Mouse (Mus musculus) lung, embryonic 15.5 days (tissue): Measurements from ENCODE around the gene Pole. TPM values are rescaled to one million over a fixed set of nuclear protein-coding genes. Genes with fewer than 3 reads are reported as not detected.

Source experiments
- ATAC-seq: fragments of 200-750 bp; cut with Nextera tagmentation; 2 replicates; pipeline ENCODE4 v1.8.0; 2017; ENCODE audit warnings: moderate number of reproducible peaks, borderline replicate concordance; ENCODE audit not compliant: low FRiP score, low TSS enrichment; ENCODE audit errors: extremely low read depth
- H3K27ac ChIP-seq: fragments of 300-500 bp; sonication (generic); 2 replicates; pipeline ENCODE4 v1.5.1; 2015; ENCODE audit warnings: moderate library complexity, mild to moderate bottlenecking, inconsistent platforms
- H3K27me3 ChIP-seq: fragments of 300-500 bp; sonication (generic); 2 replicates; pipeline ENCODE4 v1.6.1; 2015; ENCODE audit warnings: inconsistent platforms
- H3K36me3 ChIP-seq: fragments of 300-500 bp; sonication (generic); 2 replicates; pipeline ENCODE4 v1.6.1; 2015; ENCODE audit warnings: inconsistent platforms
- H3K4me1 ChIP-seq: fragments of 300-500 bp; sonication (generic); 2 replicates; pipeline ENCODE4 v1.6.1; 2015; ENCODE audit warnings: inconsistent platforms
- H3K4me2 ChIP-seq: fragments of 300-500 bp; sonication (generic); 2 replicates; pipeline ENCODE4 v1.6.1; 2015; ENCODE audit warnings: inconsistent platforms, mild to moderate bottlenecking, moderate library complexity
- H3K4me3 ChIP-seq: fragments of 300-500 bp; sonication (generic); 2 replicates; pipeline ENCODE4 v1.5.1; 2015; ENCODE audit warnings: mild to moderate bottlenecking, inconsistent platforms
- H3K9ac ChIP-seq: fragments of 300-500 bp; sonication (generic); 2 replicates; pipeline ENCODE4 v1.6.1; 2015; ENCODE audit warnings: inconsistent platforms
- H3K9me3 ChIP-seq: fragments of 300-500 bp; sonication (generic); 2 replicates; pipeline ENCODE4 v1.6.1; 2016; ENCODE audit warnings: inconsistent platforms
- WGBS: fragments of 180-500 bp; shearing (Covaris S2); methylation state at CpG from one replicate; pipeline ENCODE4 v1.1.7; 2015; 5-methylcytosine and 5-hydroxymethylcytosine counted together
- polyA plus RNA-seq: library from polyadenylated mRNA; unstranded; fragments of >200 nt; fragmentation: Nextera tagmentation; extraction: Ambion mirVana; gene quantifications from 2 replicates; pipeline ENCODE4 v1.2.1, GENCODE M21; 2015

Gene Pole
- 35.2 and 36.0 TPM in 2 replicates for polyA plus RNA-seq

GRCm38 (mm10) chr5:110285770-110286445, at the start of gene Pole, which contains the start of gene Pxmp2:
Pole (plus strand) TSS chr5:110286306.
Pxmp2 (minus strand) TSS chr5:110286186.
- Histone ChIP-seq H3K9ac (peak within 1 kb of the TSS; percentile 76), H3K27me3 (0 out of 2 replicates have a peak, but pooled peaks cover 5% of the 10 kb centered on the region), H3K4me1 (peaks cover 15% of the 10 kb centered on the region), H3K9me3 (no peaks in the 10 kb centered on the region), H3K4me2 (peak within 1 kb of the TSS; percentile 93), H3K36me3 (peaks cover 11% of the 10 kb centered on the region), H3K27ac (0 out of 2 replicates have a peak within 1 kb of the TSS, but pooled peaks have one; percentile 42), H3K4me3 (peak within 1 kb of the TSS; percentile 76)
- under 1% methylated on average over 55 of the region's 64 CpGs for WGBS
- ATAC-seq = peak; percentile 98

GRCm38 (mm10) chr5:110244091-110244490, 42.0 kb upstream of the Pole start:
- Histone ChIP-seq H3K4me2 (no peak overlapping the region), H3K9ac (no peak overlapping the region), H3K27me3 (no peaks in the 10 kb centered on the region), H3K36me3 (peaks cover 76% of the 10 kb centered on the region), H3K4me1 (no peaks in the 10 kb centered on the region), H3K9me3 (no peaks in the 10 kb centered on the region), H3K4me3 (no peak overlapping the region), H3K27ac (no peak overlapping the region)
- no peak for ATAC-seq
- WGBS = 68% methylated on average over 2 of the region's 2 CpGs

GRCm38 (mm10) chr5:110266941-110267340, 19.2 kb upstream of the Pole start:
- Histone ChIP-seq H3K9ac (no peak overlapping the region), H3K27me3 (no peaks in the 10 kb centered on the region), H3K4me2 (no peak overlapping the region), H3K4me1 (peaks cover 6% of the 10 kb centered on the region), H3K36me3 (peaks cover 30% of the 10 kb centered on the region), H3K9me3 (no peaks in the 10 kb centered on the region), H3K27ac (no peak overlapping the region), H3K4me3 (no peak overlapping the region)
- no peak for ATAC-seq
- 82% methylated on average over 4 of the region's 4 CpGs for WGBS

- no peaks in the 10 kb centered on the region for H3K27me3 ChIP-seq
- H3K4me3 ChIP-seq = peak within 1 kb of the TSS; percentile 99
- peak within 1 kb of the TSS; percentile 92 for H3K9ac ChIP-seq
- peak; percentile 81 for ATAC-seq
- peak within 1 kb of the TSS; percentile 86 for H3K4me2 ChIP-seq
- H3K27ac ChIP-seq = peak within 1 kb of the TSS; percentile 64; the same call in 1 of the 2 replicates
- no peaks in the 10 kb centered on the region for H3K9me3 ChIP-seq
- peaks cover 6% of the 10 kb centered on the region for H3K4me1 ChIP-seq
- peaks cover 26% of the 10 kb centered on the region for H3K36me3 ChIP-seq
- 2% methylated on average over 64 of the region's 66 CpGs for WGBS
Observed at GRCm38 (mm10) chr5:110269141-110270101, 16.7 kb upstream of the Pole start, which contains the start of gene Pgam5. Pgam5 (minus strand) TSS chr5:110269913.

GRCm38 (mm10) chr5:110270242-110270641, 15.9 kb upstream of the Pole start:
- peak overlapping the region; percentile 33; the same call in 1 of the 2 replicates for H3K4me2 ChIP-seq
- no peak for ATAC-seq
- no peaks in the 10 kb centered on the region for H3K27me3 ChIP-seq
- 89% methylated on average over 6 of the region's 6 CpGs for WGBS
- H3K9ac ChIP-seq = no peak overlapping the region
- no peak overlapping the region for H3K27ac ChIP-seq
- no peaks in the 10 kb centered on the region for H3K9me3 ChIP-seq
- H3K4me1 ChIP-seq = peaks cover 6% of the 10 kb centered on the region
- no peak overlapping the region; the same call in 1 of the 2 replicates for H3K4me3 ChIP-seq
- H3K36me3 ChIP-seq = peaks cover 17% of the 10 kb centered on the region

- H3K36me3 ChIP-seq = no peaks in the 10 kb centered on the region
- H3K9ac ChIP-seq = no peak overlapping the region
- H3K4me1 ChIP-seq = no peaks in the 10 kb centered on the region
- no peak for ATAC-seq
- H3K27ac ChIP-seq = no peak overlapping the region
- no peaks in the 10 kb centered on the region for H3K9me3 ChIP-seq
- no peaks in the 10 kb centered on the region for H3K27me3 ChIP-seq
- H3K4me2 ChIP-seq = no peak overlapping the region
- WGBS = 78% methylated on average over 4 of the region's 4 CpGs
- H3K4me3 ChIP-seq = no peak overlapping the region
Observed at GRCm38 (mm10) chr5:110274147-110274546, 12.0 kb upstream of the Pole start.

GRCm38 (mm10) chr5:110274846-110275245, 11.3 kb upstream of the Pole start:
- Histone ChIP-seq H3K9me3 (no peaks in the 10 kb centered on the region), H3K27me3 (no peaks in the 10 kb centered on the region), H3K4me3 (no peak overlapping the region), H3K4me1 (no peaks in the 10 kb centered on the region), H3K4me2 (no peak overlapping the region), H3K36me3 (no peaks in the 10 kb centered on the region), H3K9ac (no peak overlapping the region), H3K27ac (no peak overlapping the region)
- no peak for ATAC-seq
- WGBS = 58% methylated on average over 2 of the region's 2 CpGs

GRCm38 (mm10) chr5:110276391-110276790, 9.7 kb upstream of the Pole start:
- no peaks in the 10 kb centered on the region for H3K36me3 ChIP-seq
- H3K27ac ChIP-seq = no peak overlapping the region
- no peaks in the 10 kb centered on the region for H3K4me1 ChIP-seq
- H3K9ac ChIP-seq = no peak overlapping the region
- H3K27me3 ChIP-seq = no peaks in the 10 kb centered on the region
- H3K4me2 ChIP-seq = no peak overlapping the region
- 61% methylated on average over 2 of the region's 2 CpGs for WGBS
- H3K4me3 ChIP-seq = no peak overlapping the region
- ATAC-seq = no peak
- H3K9me3 ChIP-seq = no peaks in the 10 kb centered on the region

GRCm38 (mm10) chr5:110276910-110277309, 9.2 kb upstream of the Pole start:
- H3K36me3 ChIP-seq = no peaks in the 10 kb centered on the region
- WGBS = 80% methylated on average over 1 of the region's 1 CpGs

GRCm38 (mm10) chr5:110281984-110282383, 4.1 kb upstream of the Pole start:
- H3K9me3 ChIP-seq = no peaks in the 10 kb centered on the region
- peaks cover 7% of the 10 kb centered on the region for H3K4me1 ChIP-seq
- 0 out of 2 replicates have a peak, but pooled peaks cover 5% of the 10 kb centered on the region for H3K27me3 ChIP-seq
- WGBS = 72% methylated on average over 2 of the region's 2 CpGs
- no peaks in the 10 kb centered on the region for H3K36me3 ChIP-seq
- H3K4me2 ChIP-seq = no peak overlapping the region
- ATAC-seq = no peak
- H3K9ac ChIP-seq = no peak overlapping the region
- H3K4me3 ChIP-seq = no peak overlapping the region
- no peak overlapping the region for H3K27ac ChIP-seq

More at GRCm38 (mm10) chr5:110276910-110277309, 9.2 kb upstream of the Pole start:
- H3K4me2 ChIP-seq = no peak overlapping the region
- H3K27me3 ChIP-seq = no peaks in the 10 kb centered on the region
- no peak overlapping the region for H3K27ac ChIP-seq
- H3K9ac ChIP-seq = no peak overlapping the region
- no peaks in the 10 kb centered on the region for H3K9me3 ChIP-seq
- H3K4me3 ChIP-seq = no peak overlapping the region
- no peaks in the 10 kb centered on the region for H3K4me1 ChIP-seq
- 0 out of 2 replicates have a peak, but pooled peaks have one; percentile 31 for ATAC-seq

- Histone ChIP-seq H3K9me3 (no peaks in the 10 kb centered on the region), H3K4me2 (peak overlapping the region; percentile 93), H3K4me1 (peaks cover 15% of the 10 kb centered on the region), H3K27me3 (0 out of 2 replicates have a peak, but pooled peaks cover 5% of the 10 kb centered on the region), H3K9ac (no peak overlapping the region), H3K4me3 (peak overlapping the region; percentile 76; the same call in 1 of the 2 replicates), H3K36me3 (peaks cover under 1% of the 10 kb centered on the region; the same call in 1 of the 2 replicates), H3K27ac (no peak overlapping the region)
- no peak for ATAC-seq
- WGBS = 8% methylated on average over 4 of the region's 4 CpGs
Observed at GRCm38 (mm10) chr5:110284536-110284935, 1.6 kb upstream of the Pole start.
